Mouse (Mus musculus) large intestine, adult 2 months (tissue): ENCODE results near the gene Tmem132b. TPM values are rescaled to one million over a fixed set of nuclear protein-coding genes. Genes with fewer than 3 reads are reported as not detected.

Experiments used
- polyA plus RNA-seq: library from polyadenylated mRNA; depleted of rRNA; stranded (reverse); fragments of >200 nt; gene quantifications from 2 replicates; pipeline ENCODE4 v1.2.3, GENCODE M21; 2012; rRNA removed

The Tmem132b gene
- polyA plus RNA-seq, 1 experiment: 0.12 TPM

Other genes starting within 250 kb of the Tmem132b start
- 13.2 and 19.2 TPM in 2 replicates for gene Scarb1, start 190.7 kb upstream of the Tmem132b start, polyA plus RNA-seq
- gene Gm10382, start 142.5 kb upstream of the Tmem132b start, polyA plus RNA-seq: 0.18 TPM in 1 of 2 replicates, not detected in the other
- 628 and 848 TPM in 2 replicates for gene Ubc, start 141.6 kb upstream of the Tmem132b start, polyA plus RNA-seq
- 16.4 and 19.5 TPM in 2 replicates for gene Dhx37, start 97.7 kb upstream of the Tmem132b start, polyA plus RNA-seq
- gene Bri3bp, start 90.2 kb upstream of the Tmem132b start, polyA plus RNA-seq: 9.2 and 13.8 TPM in 2 replicates
- 51.1 and 58.6 TPM in 2 replicates for gene Aacs, start 56.0 kb upstream of the Tmem132b start, polyA plus RNA-seq